Mouse (Mus musculus) gastrocnemius, adult 8-10 months (tissue): ENCODE results near the gene Veph1. TPM values are rescaled to one million over a fixed set of nuclear protein-coding genes. Genes with fewer than 3 reads are reported as not detected.

ENCODE experiments used
- DNase-seq, 2 experiments: peaks; one replicate each; pipeline ENCODE4 v3.0.0; 2022; ENCODE audit warnings: low spot score in 2 of 2
- total RNA-seq, 4 experiments: library from RNA; stranded (reverse); gene quantifications; 2 replicates each; pipeline ENCODE4 v1.2.4; 2022

Gene Veph1
- total RNA-seq, 4 experiments from 2014 or later, result 0.05 TPM; not detected in 3

GRCm38 (mm10) chr3:66102599-66102932 lies 194.1 kb downstream of the Veph1 start:
- no peak for DNase-seq

GRCm38 (mm10) chr3:66101809-66102598 lies 194.6 kb downstream of the Veph1 start:
- no peak for DNase-seq

GRCm38 (mm10) chr3:66101074-66101473 lies 195.6 kb downstream of the Veph1 start:
- DNase-seq, result no peak

GRCm38 (mm10) chr3:66091746-66092145 lies 204.9 kb downstream of the Veph1 start:
- DNase-seq, result no peak

- DNase-seq, result no peak
These were observed 209.0 kb downstream of the Veph1 start for GRCm38 (mm10) chr3:66087608-66088007.

- DNase-seq, result no peak
These were observed 212.8 kb downstream of the Veph1 start for GRCm38 (mm10) chr3:66083856-66084255.

GRCm38 (mm10) chr3:66083407-66083806 lies 213.2 kb downstream of the Veph1 start:
- no peak for DNase-seq

- DNase-seq, result no peak
These were observed 213.7 kb downstream of the Veph1 start for GRCm38 (mm10) chr3:66082975-66083374.

GRCm38 (mm10) chr3:66081363-66081736 lies 215.3 kb downstream of the Veph1 start:
- DNase-seq, result no peak

- no peak for DNase-seq
These were observed 215.8 kb downstream of the Veph1 start for GRCm38 (mm10) chr3:66080631-66081362.

GRCm38 (mm10) chr3:66079886-66080285 lies 216.8 kb downstream of the Veph1 start:
- no peak for DNase-seq

- no peak for DNase-seq
These were observed 217.6 kb downstream of the Veph1 start for GRCm38 (mm10) chr3:66078898-66079537.

- DNase-seq, result peak in 1 of 2 experiments; percentile 5
These were observed 218.5 kb downstream of the Veph1 start for GRCm38 (mm10) chr3:66078026-66078721.

GRCm38 (mm10) chr3:66070274-66070673 lies 226.4 kb downstream of the Veph1 start:
- no peak for DNase-seq

GRCm38 (mm10) chr3:66063881-66064280 lies 232.8 kb downstream of the Veph1 start:
- DNase-seq, result no peak

GRCm38 (mm10) chr3:66056912-66057311 lies 239.7 kb downstream of the Veph1 start:
- no peak for DNase-seq

GRCm38 (mm10) chr3:66055652-66056051 lies 241.0 kb downstream of the Veph1 start:
- no peak for DNase-seq

GRCm38 (mm10) chr3:66050092-66050886 lies 246.3 kb downstream of the Veph1 start:
- DNase-seq, result no peak

GRCm38 (mm10) chr3:66040857-66041494 lies 255.7 kb downstream of the Veph1 start:
- DNase-seq, result no peak

- no peak for DNase-seq
These were observed 261.4 kb downstream of the Veph1 start for GRCm38 (mm10) chr3:66035226-66035625.
